In the genomic region with DNA sequence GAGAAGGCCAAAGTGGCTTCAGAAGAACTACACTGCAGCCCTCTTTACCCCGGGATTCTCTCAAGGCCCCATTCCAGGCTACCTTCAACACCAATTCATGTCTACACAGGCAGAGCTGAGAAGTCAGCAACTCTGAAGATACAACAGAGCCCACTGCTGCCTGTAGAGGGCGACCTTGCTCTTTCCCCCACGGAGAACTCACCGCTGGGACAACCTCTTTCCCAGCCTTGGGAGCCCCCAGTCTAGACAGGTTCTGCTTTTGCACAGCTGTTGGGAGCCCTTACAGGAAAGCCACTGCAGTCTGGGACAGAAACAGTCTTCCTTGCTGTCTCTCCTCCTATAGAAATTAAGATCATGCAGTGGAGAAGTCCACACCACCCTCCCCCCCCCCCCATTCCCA, we compare ENCODE assay signal across 9 mouse cellular contexts. TPM values are rescaled to one million over a fixed set of nuclear protein-coding genes. Genes with fewer than 3 reads are reported as not detected.
DNase-seq lines count a peak whose midpoint lies in the region; ATAC-seq lines count a peak whose summit lies in the region.
"Had no signal": no experiment of that assay in that cellular context is flagged by ENCODE, and none has a peak within 500 bp of the region (broad histone marks: within the 10 kb centered on the region; RNA-seq: fewer than 3 reads in every experiment).

No protein-coding gene starts in this region.

- no peaks in the 10 kb centered on the region for H3K36me3 ChIP-seq in lung, embryonic 16.5 days (ENCODE audit: control insufficient read depth, insufficient read depth, low read length)

- peak; percentile 56 for DNase-seq in adipocyte (ENCODE audit: low spot score)
- peak; percentile 52 for DNase-seq in embryo, embryonic 11.5 days (ENCODE audit: low read depth, low spot score)
- peak; percentile 74 to 81 for DNase-seq in heart, postnatal 10 days
- peak; percentile 59 for DNase-seq in layer of hippocampus, adult 9-10 months (ENCODE audit: low spot score)
- DNase-seq in right cerebral cortex, postnatal 14 days: peak; percentile 86
- peak; percentile 38 for DNase-seq in urinary bladder, postnatal 10 days (ENCODE audit: low spot score)

- H3K27me3 ChIP-seq in lung, embryonic 16.5 days (ENCODE audit: control insufficient read depth, insufficient read depth, low read depth, low read length): no peaks in the 10 kb centered on the region

- H3K27ac ChIP-seq in lung, embryonic 16.5 days (ENCODE audit: low read length): no peak overlapping the region

- ATAC-seq in CD4-positive, CD25-positive, alpha-beta regulatory T cell, adult 4 months: peak; percentile 50
- peak; percentile 70 for ATAC-seq in lung, embryonic 16.5 days (ENCODE audit: low read depth)

- H3K4me2 ChIP-seq in lung, embryonic 16.5 days (ENCODE audit: low read depth, low read length): no peak overlapping the region

- no peaks in the 10 kb centered on the region for H3K9me3 ChIP-seq in lung, embryonic 16.5 days (ENCODE audit: control insufficient read depth, low read length)
- H3K9me3 ChIP-seq: megakaryocyte, embryonic 14.5 days had no signal

- intact Hi-C loops in heart, postnatal 10 days (cut with DNase I): loop anchor here (5.0 kb wide), 1 partner anchor 59 kb away; a partner anchor contains a TSS

- no peak overlapping the region for H3K9ac ChIP-seq in lung, embryonic 16.5 days (ENCODE audit: low read length)

- no peaks in the 10 kb centered on the region; the same call in 1 of the 2 replicates for H3K4me1 ChIP-seq in lung, embryonic 16.5 days (replicated peaks; ENCODE audit: control insufficient read depth, insufficient read depth, low read length)

- H3K4me3 ChIP-seq in lung, embryonic 16.5 days (ENCODE audit: low read length): no peak overlapping the region
- H3K4me3 ChIP-seq: megakaryocyte, embryonic 14.5 days had no signal

- 3% methylated on average over 4 of the region's 4 CpGs for WGBS in lung, embryonic 16.5 days

RNA-seq across cellular contexts. Expression of a gene that starts 41.5 kb away (rescaled TPM):
- not detected for polyA plus RNA-seq in CD4-positive, CD25-positive, alpha-beta regulatory T cell, adult 4 months (2017; shearing (Covaris generic))
- 100 to 1,000 TPM in 1 of 2 experiments, 10 to 100 TPM in 1; 99.0 to 108 TPM for total RNA-seq in heart, postnatal 10 days (2021)
- polyA plus RNA-seq in lung, embryonic 16.5 days (2015; fragmentation: Nextera tagmentation; extraction: Ambion mirVana): 39.6 and 41.3 TPM in 2 replicates

RNA-seq across cellular contexts. Expression of a gene that starts 57.2 kb away (rescaled TPM):
- 100 to 1,000 TPM; 108 to 131 TPM for polyA plus RNA-seq in CD4-positive, CD25-positive, alpha-beta regulatory T cell, adult 4 months (2017; shearing (Covaris generic))
- total RNA-seq in heart, postnatal 10 days (2021): 1 to 10 TPM; 2.6 to 3.0 TPM
- 1.0 and 1.8 TPM in 2 replicates for polyA plus RNA-seq in lung, embryonic 16.5 days (2015; fragmentation: Nextera tagmentation; extraction: Ambion mirVana)

Comparison
In these comparisons a context has a peak if more than half of its experiments do, and no peak if none do; other contexts are left out.
1. RNA of a gene that starts 41.5 kb away (polyA plus RNA-seq): 39.6 to 41.3 TPM in lung, embryonic 16.5 days; not detected in CD4-positive, CD25-positive, alpha-beta regulatory T cell, adult 4 months; every median in the first group is over 10 times any median in the second.
2. RNA of a gene that starts 57.2 kb away (polyA plus RNA-seq): 108 to 131 TPM in CD4-positive, CD25-positive, alpha-beta regulatory T cell, adult 4 months; 1.0 to 1.8 TPM in lung, embryonic 16.5 days; every median in the first group is over 10 times any median in the second.
3. Peak in every context shown above with its lines, with median percentiles within 50 percentile points of each other: DNase-seq.